Mouse (Mus musculus): ENCODE data around the gene Cdh13. TPM values are rescaled to one million over a fixed set of nuclear protein-coding genes. Genes with fewer than 3 reads are reported as not detected.

Gene Cdh13
- total and polyA plus RNA-seq, 3 experiments, result 162 to 172 (median 163) TPM

DNA sequence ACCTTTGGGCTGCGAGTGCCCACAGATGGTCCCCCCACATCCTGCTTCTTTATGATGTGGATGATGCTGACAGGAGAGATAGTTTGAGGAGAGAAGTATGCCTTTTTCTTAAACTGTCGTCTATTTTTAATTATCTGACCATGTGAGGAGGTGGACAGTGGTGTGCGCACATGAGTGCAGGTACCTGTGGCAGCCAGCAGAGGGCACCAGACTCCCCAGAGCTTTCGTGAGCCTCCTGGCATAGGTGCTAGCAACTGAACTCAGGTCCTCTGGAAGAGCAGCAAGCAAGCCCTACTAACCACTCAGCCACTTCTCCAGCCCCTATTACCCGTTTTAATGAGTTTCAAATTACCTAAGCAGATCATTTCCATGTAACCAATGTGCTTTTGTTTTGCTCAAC is 1016.8 kb downstream of the Cdh13 start:
- Histone ChIP-seq H3K27me3 (ENCODE audit: control insufficient read depth, insufficient read depth, low read length) (no peaks in the 10 kb centered on the region), H3K4me1 (ENCODE audit: control insufficient read depth, insufficient read depth, low read length) (no peaks in the 10 kb centered on the region), H3K4me3 (no peak overlapping the region), H3K36me3 (ENCODE audit: control insufficient read depth, insufficient read depth, low read length) (no peaks in the 10 kb centered on the region), H3K79me2 (replicated peaks; ENCODE audit: control insufficient read depth, insufficient read depth, low read length) (no peaks in the 10 kb centered on the region), H3K9ac (ENCODE audit: low read depth, low read length) (no peak overlapping the region), H3K27ac (no peak overlapping the region)
- TF ChIP-seq POLR2A (IDR thresholded peaks at IDR 0.05; ENCODE audit: insufficient read depth, low read depth, low read length), result no peak
- TF ChIP-seq EP300 (IDR thresholded peaks at IDR 0.05; ENCODE audit: insufficient read depth, low read depth, low read length), result no peak
- peak; percentile 49 for TF ChIP-seq CTCF (IDR thresholded peaks at IDR 0.05)
- DNase-seq, result no peak
- intact Hi-C loops (cut with DNase I), result no loop called here
- 89% methylated on average over 5 of the region's 5 CpGs for WGBS

DNA sequence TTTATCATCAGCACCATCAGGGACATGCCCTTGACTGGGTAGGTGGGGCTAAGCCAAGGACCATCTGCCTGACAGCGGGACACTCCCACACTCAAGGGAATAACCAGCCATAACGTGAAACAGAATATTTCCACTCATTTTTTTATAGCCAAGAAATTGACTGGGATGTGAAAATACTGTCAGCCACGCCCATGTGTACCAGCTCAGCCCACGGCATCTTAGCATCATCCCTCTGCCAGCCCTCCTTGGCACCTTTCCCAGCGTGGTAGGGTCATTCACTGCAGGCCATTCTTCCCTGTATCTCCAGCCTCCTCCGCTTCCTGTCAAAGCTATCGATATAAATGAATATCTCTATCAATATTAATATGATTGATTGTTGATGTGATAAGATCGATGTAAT is 1020.7 kb downstream of the Cdh13 start:
- TF ChIP-seq EP300 (IDR thresholded peaks at IDR 0.05; ENCODE audit: insufficient read depth, low read depth, low read length) (no peak), POLR2A (IDR thresholded peaks at IDR 0.05; ENCODE audit: insufficient read depth, low read depth, low read length) (no peak), CTCF (IDR thresholded peaks at IDR 0.05) (no peak)
- WGBS, result 55% methylated on average over 8 of the region's 8 CpGs

GRCm38 (mm10) chr8:119311412-119311811 is 1027.9 kb downstream of the Cdh13 start:
- intact Hi-C loops (cut with DNase I), result loop anchor here (1.0 kb wide), 1 partner anchor 73 kb away; no protein-coding TSS in a partner anchor
- Histone ChIP-seq H3K4me1 (ENCODE audit: control insufficient read depth, insufficient read depth, low read length) (no peaks in the 10 kb centered on the region), H3K4me3 (no peak overlapping the region), H3K79me2 (replicated peaks; ENCODE audit: control insufficient read depth, insufficient read depth, low read length) (no peaks in the 10 kb centered on the region; the same call in 1 of the 2 replicates), H3K36me3 (ENCODE audit: control insufficient read depth, insufficient read depth, low read length) (no peaks in the 10 kb centered on the region), H3K27ac (no peak overlapping the region), H3K27me3 (ENCODE audit: control insufficient read depth, insufficient read depth, low read length) (no peaks in the 10 kb centered on the region; the same call in 1 of the 2 replicates), H3K9ac (ENCODE audit: low read depth, low read length) (no peak overlapping the region)
- DNase-seq, result no peak
- TF ChIP-seq CTCF (IDR thresholded peaks at IDR 0.05), result peak; percentile 75
- no peak for TF ChIP-seq POLR2A (IDR thresholded peaks at IDR 0.05; ENCODE audit: insufficient read depth, low read depth, low read length)
- 41% methylated on average over 3 of the region's 3 CpGs for WGBS

More for the DNA sequence above, 1020.7 kb downstream of the Cdh13 start:
- intact Hi-C loops (cut with DNase I), result no loop called here
- no peak overlapping the region for H3K9ac ChIP-seq (ENCODE audit: low read depth, low read length)
- no peak overlapping the region for H3K27ac ChIP-seq
- H3K4me3 ChIP-seq, result no peak overlapping the region
- H3K79me2 ChIP-seq (replicated peaks; ENCODE audit: control insufficient read depth, insufficient read depth, low read length), result no peaks in the 10 kb centered on the region; the same call in 1 of the 2 replicates
- no peaks in the 10 kb centered on the region for H3K4me1 ChIP-seq (ENCODE audit: control insufficient read depth, insufficient read depth, low read length)
- no peaks in the 10 kb centered on the region for H3K36me3 ChIP-seq (ENCODE audit: control insufficient read depth, insufficient read depth, low read length)
- DNase-seq, result peak in 1 of 2 experiments; percentile 12
- no peaks in the 10 kb centered on the region for H3K27me3 ChIP-seq (ENCODE audit: control insufficient read depth, insufficient read depth, low read length)

DNA sequence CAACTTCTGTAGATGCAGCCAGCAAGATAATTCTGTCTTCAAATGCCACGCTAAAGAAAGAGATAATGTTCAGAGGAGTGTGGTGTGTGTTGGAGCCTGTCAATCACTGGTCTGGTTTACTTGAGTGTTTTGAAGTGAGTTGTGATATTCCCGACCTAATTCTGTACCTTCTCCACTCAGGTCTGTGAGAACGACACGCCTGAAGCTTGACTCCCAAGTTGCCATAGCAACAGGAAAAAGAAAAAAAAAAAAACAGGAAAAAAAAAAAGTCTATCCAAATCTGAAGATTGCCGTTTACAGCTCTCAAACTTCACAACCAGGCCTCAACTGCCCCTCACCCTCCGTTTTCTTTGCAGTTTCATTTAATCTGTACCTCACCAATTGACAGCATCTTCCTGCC is 1039.7 kb downstream of the Cdh13 start:
- TF ChIP-seq CTCF (IDR thresholded peaks at IDR 0.05) (no peak), EP300 (IDR thresholded peaks at IDR 0.05; ENCODE audit: insufficient read depth, low read depth, low read length) (no peak), POLR2A (IDR thresholded peaks at IDR 0.05; ENCODE audit: insufficient read depth, low read depth, low read length) (no peak)
- no peak overlapping the region for H3K9ac ChIP-seq (ENCODE audit: low read depth, low read length)
- WGBS, result 53% methylated on average over 6 of the region's 6 CpGs
- no peaks in the 10 kb centered on the region for H3K4me1 ChIP-seq (ENCODE audit: control insufficient read depth, insufficient read depth, low read length)
- no peak for DNase-seq
- H3K4me3 ChIP-seq, result no peak overlapping the region
- H3K27me3 ChIP-seq (ENCODE audit: control insufficient read depth, insufficient read depth, low read length), result no peaks in the 10 kb centered on the region
- H3K79me2 ChIP-seq (replicated peaks; ENCODE audit: control insufficient read depth, insufficient read depth, low read length), result no peaks in the 10 kb centered on the region; the same call in 1 of the 2 replicates
- intact Hi-C loops (cut with DNase I), result no loop called here
- no peak overlapping the region for H3K27ac ChIP-seq
- no peaks in the 10 kb centered on the region for H3K36me3 ChIP-seq (ENCODE audit: control insufficient read depth, insufficient read depth, low read length)

DNA sequence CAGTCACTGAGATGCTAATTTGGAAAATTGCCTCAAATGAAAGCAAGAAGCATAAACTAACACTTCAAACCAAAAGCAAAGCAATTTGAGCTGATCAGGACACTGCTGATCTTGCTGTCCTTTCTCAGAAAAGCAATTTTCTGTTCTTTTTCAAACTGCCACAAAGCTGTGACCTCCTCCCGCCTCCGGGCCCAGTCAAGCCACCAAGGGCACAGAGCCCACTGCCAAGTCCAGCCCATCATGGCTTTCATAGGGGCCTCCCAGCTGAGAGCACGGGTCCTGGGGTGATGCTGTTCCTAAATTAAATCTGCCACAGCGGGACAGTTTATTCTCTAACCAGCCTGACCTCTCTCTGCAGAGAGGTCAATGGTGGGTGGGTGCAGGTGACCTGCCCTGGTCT is 1056.0 kb downstream of the Cdh13 start:
- Histone ChIP-seq H3K4me1 (ENCODE audit: control insufficient read depth, insufficient read depth, low read length) (peaks cover 1% of the 10 kb centered on the region; the same call in 1 of the 2 replicates), H3K4me3 (no peak overlapping the region), H3K36me3 (ENCODE audit: control insufficient read depth, insufficient read depth, low read length) (no peaks in the 10 kb centered on the region), H3K9ac (ENCODE audit: low read depth, low read length) (no peak overlapping the region), H3K27me3 (ENCODE audit: control insufficient read depth, insufficient read depth, low read length) (no peaks in the 10 kb centered on the region), H3K79me2 (replicated peaks; ENCODE audit: control insufficient read depth, insufficient read depth, low read length) (no peaks in the 10 kb centered on the region), H3K27ac (no peak overlapping the region)
- DNase-seq, result no peak
- intact Hi-C loops (cut with DNase I), result no loop called here
- 75% methylated on average over 4 of the region's 4 CpGs for WGBS
- no peak for TF ChIP-seq CTCF (IDR thresholded peaks at IDR 0.05)
- no peak for TF ChIP-seq EP300 (IDR thresholded peaks at IDR 0.05; ENCODE audit: insufficient read depth, low read depth, low read length)
- TF ChIP-seq POLR2A (IDR thresholded peaks at IDR 0.05; ENCODE audit: insufficient read depth, low read depth, low read length), result no peak

DNA sequence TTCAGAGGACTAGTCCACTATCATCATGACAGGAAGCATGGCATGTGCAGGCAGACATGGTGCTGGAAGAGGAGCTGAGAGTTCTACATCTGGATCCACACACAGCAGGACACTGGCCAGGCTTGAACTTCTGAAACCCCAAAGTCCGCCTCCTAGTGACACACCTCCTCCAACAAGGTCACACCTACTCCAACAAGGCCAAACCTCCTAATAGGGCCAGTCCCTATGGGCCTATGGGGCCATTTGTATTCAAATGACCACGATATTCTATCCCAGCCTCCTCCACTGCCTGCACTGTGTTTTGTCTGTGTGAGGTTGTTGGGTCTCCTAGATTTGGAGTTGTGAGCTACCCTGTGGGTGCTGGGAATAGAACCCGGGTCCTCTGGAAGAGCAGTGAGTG is 1060.1 kb downstream of the Cdh13 start:
- DNase-seq, result no peak
- TF ChIP-seq CTCF (IDR thresholded peaks at IDR 0.05), result no peak
- no peak for TF ChIP-seq EP300 (IDR thresholded peaks at IDR 0.05; ENCODE audit: insufficient read depth, low read depth, low read length)
- TF ChIP-seq POLR2A (IDR thresholded peaks at IDR 0.05; ENCODE audit: insufficient read depth, low read depth, low read length), result no peak
- intact Hi-C loops (cut with DNase I), result loop anchor here (10.0 kb wide), 1 partner anchor 1539 kb away; the partner anchor contains the start of gene Mphosph6

More for the DNA sequence above, 1060.1 kb downstream of the Cdh13 start:
- no peak overlapping the region for H3K9ac ChIP-seq (ENCODE audit: low read depth, low read length)
- 82% methylated on average over 3 of the region's 3 CpGs for WGBS
- H3K27ac ChIP-seq, result no peak overlapping the region
- H3K4me1 ChIP-seq (ENCODE audit: control insufficient read depth, insufficient read depth, low read length), result peaks cover 3% of the 10 kb centered on the region
- no peaks in the 10 kb centered on the region for H3K27me3 ChIP-seq (ENCODE audit: control insufficient read depth, insufficient read depth, low read length)
- H3K36me3 ChIP-seq (ENCODE audit: control insufficient read depth, insufficient read depth, low read length), result no peaks in the 10 kb centered on the region
- peak overlapping the region; percentile 11 for H3K4me3 ChIP-seq
- no peaks in the 10 kb centered on the region for H3K79me2 ChIP-seq (replicated peaks; ENCODE audit: control insufficient read depth, insufficient read depth, low read length)

Data from heart, adult 2 months (tissue).